Mouse (Mus musculus) forebrain, embryonic 13.5 days (tissue): ENCODE data around the gene Slc26a9. TPM values are rescaled to one million over a fixed set of nuclear protein-coding genes. Genes with fewer than 3 reads are reported as not detected.

Experiments used
- ATAC-seq: fragments of 200-750 bp; cut with Nextera tagmentation; 2 replicates; pipeline ENCODE4 v1.8.0; 2017
- H3K27ac ChIP-seq: fragments of 300-500 bp; sonication (generic); 2 replicates; pipeline ENCODE4 v1.5.1; 2015; ENCODE audit warnings: inconsistent platforms, mild to moderate bottlenecking, moderate library complexity
- H3K27me3 ChIP-seq: fragments of 300-500 bp; sonication (generic); 2 replicates; pipeline ENCODE4 v1.6.1; 2015; ENCODE audit warnings: mild to moderate bottlenecking, inconsistent platforms
- H3K36me3 ChIP-seq: fragments of 300-500 bp; sonication (generic); 2 replicates; pipeline ENCODE4 v1.6.1; 2015; ENCODE audit warnings: mild to moderate bottlenecking, inconsistent platforms; ENCODE audit not compliant: poor library complexity, severe bottlenecking
- H3K4me1 ChIP-seq: fragments of 300-500 bp; sonication (generic); 2 replicates; pipeline ENCODE4 v1.6.1; 2015; ENCODE audit warnings: inconsistent platforms
- H3K4me2 ChIP-seq: fragments of 300-500 bp; sonication (generic); 2 replicates; pipeline ENCODE4 v1.6.1; 2015; ENCODE audit warnings: inconsistent platforms, mild to moderate bottlenecking, moderate library complexity
- H3K4me3 ChIP-seq: fragments of 300-500 bp; sonication (generic); 2 replicates; pipeline ENCODE4 v1.5.1; 2015; ENCODE audit warnings: mild to moderate bottlenecking, inconsistent platforms
- H3K9ac ChIP-seq: fragments of 300-500 bp; sonication (generic); 2 replicates; pipeline ENCODE4 v1.6.1; 2015; ENCODE audit warnings: mild to moderate bottlenecking, inconsistent platforms
- H3K9me3 ChIP-seq: fragments of 300-500 bp; sonication (generic); replicated peaks from 2 replicates; pipeline ENCODE4 v1.6.1; 2016; ENCODE audit warnings: inconsistent platforms
- WGBS: fragments of 180-500 bp; shearing (Covaris S2); methylation state at CpG from one replicate; pipeline ENCODE4 v1.1.7; 2015; 5-methylcytosine and 5-hydroxymethylcytosine counted together
- polyA plus RNA-seq: library from polyadenylated mRNA; unstranded; fragments of >200 nt; fragmentation: Nextera tagmentation; extraction: Ambion mirVana; gene quantifications from 2 replicates; pipeline ENCODE4 v1.2.1, GENCODE M21; 2015

Gene Slc26a9
- polyA plus RNA-seq, 1 experiment from 2014 or later, result 0.05 TPM

DNA sequence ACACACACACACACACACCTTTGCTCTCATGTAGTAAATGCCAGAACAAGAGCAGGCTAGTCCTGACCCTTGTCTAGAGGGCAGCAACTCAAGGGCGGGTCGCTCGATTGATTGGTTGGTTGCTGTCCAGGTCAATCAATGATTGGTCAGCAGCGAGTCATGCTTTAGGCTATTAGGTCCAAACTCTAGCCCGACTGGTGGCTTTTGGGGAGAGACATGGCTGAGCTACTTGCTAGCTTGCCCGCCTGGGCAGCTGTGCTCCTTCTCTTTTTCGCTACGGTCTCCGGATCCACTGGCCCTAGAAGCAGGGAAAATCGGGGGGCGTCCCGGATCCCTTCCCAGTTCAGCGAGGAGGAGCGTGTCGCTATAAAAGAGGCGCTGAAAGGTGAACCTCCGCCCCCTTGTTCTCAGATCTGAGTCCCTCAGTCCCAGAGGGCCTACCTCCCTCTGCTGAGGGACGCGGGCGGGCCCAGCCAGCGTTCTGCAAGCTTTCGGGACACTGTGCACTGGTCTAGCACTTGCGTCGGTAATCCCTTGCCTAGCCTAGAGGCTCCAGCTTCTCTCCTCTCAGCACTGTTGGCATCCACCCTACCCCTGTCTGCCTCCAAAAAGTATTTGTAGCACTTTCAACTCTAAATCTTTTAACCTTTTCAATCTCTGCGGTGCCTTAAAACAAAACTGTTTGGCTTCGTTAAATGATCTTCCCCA, 53.5 kb downstream of the Slc26a9 start, which contains the start of gene Pm20d1:
Gene Pm20d1 (plus strand): TSS at position 180 of the 708 bp plus-strand sequence.
- 0 out of 2 replicates have a peak, but pooled peaks cover 9% of the 10 kb centered on the region for H3K27me3 ChIP-seq
- 6% methylated on average over 26 of the region's 26 CpGs for WGBS
- peak within 1 kb of the TSS; percentile 52 for H3K4me2 ChIP-seq
- no peak within 1 kb of the TSS for H3K9ac ChIP-seq
- no peak for ATAC-seq
- no peaks in the 10 kb centered on the region for H3K36me3 ChIP-seq
- H3K4me1 ChIP-seq, result peaks cover 8% of the 10 kb centered on the region; the same call in 1 of the 2 replicates
- no peak within 1 kb of the TSS for H3K27ac ChIP-seq
- H3K4me3 ChIP-seq, result peak within 1 kb of the TSS; percentile 23
- H3K9me3 ChIP-seq, result no peaks in the 10 kb centered on the region

DNA sequence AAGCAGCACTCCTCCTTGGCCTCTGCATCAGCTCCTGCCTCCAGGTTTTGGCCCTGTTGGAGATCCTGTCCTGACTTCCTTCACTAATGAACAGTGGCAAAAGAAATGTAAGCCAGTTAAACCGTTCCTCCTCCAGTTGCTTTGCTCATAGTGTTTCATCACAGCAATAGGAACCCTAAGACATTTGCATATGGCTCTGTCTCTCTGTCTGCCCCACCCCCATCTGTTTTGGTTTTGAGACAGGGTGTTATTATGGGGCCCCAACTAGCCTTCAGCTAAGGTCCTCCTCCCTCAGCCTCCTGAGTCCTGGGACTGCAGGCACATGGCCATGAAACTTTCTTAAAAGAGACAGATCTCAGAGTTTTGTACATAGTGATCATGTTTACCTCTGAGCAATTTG, 56.2 kb downstream of the Slc26a9 start:
- 0 out of 2 replicates have a peak, but pooled peaks cover 9% of the 10 kb centered on the region for H3K27me3 ChIP-seq

DNA sequence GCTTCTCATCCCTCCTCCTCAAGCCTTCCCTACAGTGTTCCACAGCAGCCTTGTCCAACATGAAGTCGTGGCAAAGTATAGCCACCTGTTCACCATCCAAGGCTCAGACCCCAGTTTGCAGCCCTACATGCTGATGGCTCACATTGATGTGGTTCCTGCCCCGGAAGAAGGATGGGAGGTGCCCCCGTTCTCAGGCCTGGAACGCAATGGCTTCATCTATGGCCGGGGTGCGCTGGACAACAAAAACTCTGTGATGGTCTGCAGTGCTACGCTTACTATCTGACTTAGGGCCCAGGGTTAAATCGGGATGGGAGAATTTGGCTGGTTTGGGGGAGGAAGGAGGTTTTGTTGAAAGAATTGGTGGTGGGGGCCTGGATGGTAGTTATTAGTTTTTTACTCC, 57.2 kb downstream of the Slc26a9 start:
- Histone ChIP-seq H3K27ac (no peak overlapping the region), H3K36me3 (no peaks in the 10 kb centered on the region), H3K9me3 (no peaks in the 10 kb centered on the region), H3K4me2 (no peak overlapping the region), H3K9ac (no peak overlapping the region), H3K4me3 (no peak overlapping the region), H3K27me3 (0 out of 2 replicates have a peak, but pooled peaks cover 9% of the 10 kb centered on the region), H3K4me1 (peaks cover 8% of the 10 kb centered on the region; the same call in 1 of the 2 replicates)
- ATAC-seq, result no peak
- WGBS, result 92% methylated on average over 8 of the region's 8 CpGs

More for the DNA sequence above, 56.2 kb downstream of the Slc26a9 start:
- WGBS, result 63% methylated on average over 1 of the region's 1 CpGs
- no peak for ATAC-seq
- Histone ChIP-seq H3K4me2 (no peak overlapping the region), H3K27ac (no peak overlapping the region), H3K36me3 (no peaks in the 10 kb centered on the region), H3K9ac (no peak overlapping the region), H3K4me3 (no peak overlapping the region), H3K9me3 (no peaks in the 10 kb centered on the region), H3K4me1 (peaks cover 8% of the 10 kb centered on the region; the same call in 1 of the 2 replicates)

DNA sequence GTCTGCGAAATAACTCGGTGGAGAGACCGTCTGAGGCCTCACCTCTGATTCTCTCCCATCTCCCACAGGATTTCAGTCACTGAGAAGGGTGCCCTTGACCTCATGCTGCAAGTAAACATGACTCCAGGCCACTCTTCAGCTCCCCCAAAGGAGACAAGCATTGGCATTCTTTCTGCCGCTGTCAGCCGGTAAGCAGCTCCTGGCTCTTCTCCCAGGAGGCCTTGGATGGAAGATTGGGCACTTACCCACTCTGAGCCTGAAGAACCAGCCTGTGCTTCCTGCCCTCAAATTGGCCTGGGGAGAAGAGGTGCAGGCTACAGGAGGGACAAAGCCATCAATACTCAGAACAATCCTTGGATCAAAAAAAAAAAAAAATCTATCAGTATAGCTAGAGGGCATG, 58.8 kb downstream of the Slc26a9 start:
- no peak overlapping the region for H3K4me2 ChIP-seq
- 87% methylated on average over 5 of the region's 5 CpGs for WGBS
- no peak for ATAC-seq
- H3K9ac ChIP-seq, result no peak overlapping the region
- H3K27me3 ChIP-seq, result 0 out of 2 replicates have a peak, but pooled peaks cover 3% of the 10 kb centered on the region
- H3K36me3 ChIP-seq, result no peaks in the 10 kb centered on the region
- no peaks in the 10 kb centered on the region for H3K9me3 ChIP-seq
- no peak overlapping the region for H3K4me3 ChIP-seq
- peaks cover 1% of the 10 kb centered on the region; the same call in 1 of the 2 replicates for H3K4me1 ChIP-seq
- no peak overlapping the region for H3K27ac ChIP-seq

DNA sequence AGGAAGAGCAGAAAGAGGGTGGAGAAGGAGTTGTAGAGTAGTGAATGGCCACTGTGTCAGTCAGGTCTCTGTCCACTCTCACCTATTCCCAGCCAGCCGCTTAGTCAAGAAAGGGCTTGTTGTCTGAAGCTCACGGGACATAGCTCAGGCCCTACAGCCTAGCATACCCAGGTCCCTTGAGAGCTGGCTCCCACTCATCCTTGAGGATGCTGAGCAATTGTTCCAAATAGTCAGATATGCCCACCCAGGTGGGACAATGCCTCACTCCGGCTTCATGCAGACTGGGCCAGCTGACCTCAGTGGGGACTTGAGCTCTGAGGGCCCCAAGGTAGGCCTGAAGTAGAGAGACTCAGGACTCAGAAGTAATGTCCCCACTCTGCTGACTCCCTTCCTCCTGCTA, 60.3 kb downstream of the Slc26a9 start:
- no peak for ATAC-seq
- H3K27me3 ChIP-seq, result no peaks in the 10 kb centered on the region
- H3K4me1 ChIP-seq, result no peaks in the 10 kb centered on the region
- H3K9ac ChIP-seq, result no peak overlapping the region
- H3K4me3 ChIP-seq, result no peak overlapping the region
- no peaks in the 10 kb centered on the region for H3K9me3 ChIP-seq
- H3K4me2 ChIP-seq, result no peak overlapping the region
- H3K27ac ChIP-seq, result no peak overlapping the region
- WGBS, result 100% methylated on average over 3 of the region's 3 CpGs
- no peaks in the 10 kb centered on the region for H3K36me3 ChIP-seq

DNA sequence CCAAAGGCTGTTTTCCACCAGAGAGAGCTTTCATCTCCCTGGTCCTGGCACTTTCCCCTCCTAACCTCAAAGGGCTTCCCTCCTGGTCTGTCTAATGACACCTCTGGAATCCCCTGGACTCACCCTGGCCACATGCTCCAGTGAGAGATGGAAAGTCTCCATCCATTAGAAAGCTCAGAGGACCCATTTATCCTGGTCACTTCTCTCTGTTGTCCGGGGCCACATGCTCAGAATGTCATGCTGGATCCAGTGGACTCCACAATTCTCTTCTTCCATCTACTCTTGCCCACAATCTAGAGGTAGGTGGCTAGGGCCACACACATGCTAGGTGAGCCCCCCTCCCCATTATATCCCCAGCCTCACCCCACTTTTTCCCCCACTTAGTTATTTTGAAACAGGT, 65.2 kb downstream of the Slc26a9 start:
- H3K4me2 ChIP-seq, result no peak overlapping the region
- 73% methylated on average over 1 of the region's 1 CpGs for whole genome bisulfite sequencing
- no peaks in the 10 kb centered on the region for H3K9me3 ChIP-seq
- no peak overlapping the region for H3K9ac ChIP-seq
- H3K36me3 ChIP-seq, result no peaks in the 10 kb centered on the region
- H3K27ac ChIP-seq, result no peak overlapping the region
- H3K4me3 ChIP-seq, result no peak overlapping the region
- no peak for ATAC-seq
- H3K27me3 ChIP-seq, result no peaks in the 10 kb centered on the region
- no peaks in the 10 kb centered on the region for H3K4me1 ChIP-seq

DNA sequence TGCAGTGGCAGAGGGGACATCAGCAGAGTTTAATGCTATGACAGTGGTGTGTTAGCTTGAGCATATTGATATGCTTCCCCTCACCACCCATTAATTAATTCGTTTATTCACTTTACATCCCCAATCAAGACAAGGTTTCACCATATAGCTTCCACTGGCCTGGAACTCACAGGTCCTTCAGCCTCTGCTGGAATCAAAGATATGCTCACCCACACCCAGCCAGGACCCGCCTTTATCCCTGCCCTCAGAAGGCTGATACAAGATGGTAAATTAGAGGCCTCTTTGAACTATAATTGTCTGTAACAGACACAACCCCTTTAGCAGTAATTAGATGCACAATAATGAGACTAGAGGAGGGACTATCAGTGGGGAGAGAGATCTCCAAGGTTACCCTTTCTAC, 65.8 kb downstream of the Slc26a9 start:
- Histone ChIP-seq H3K9me3 (no peaks in the 10 kb centered on the region), H3K9ac (no peak overlapping the region), H3K4me2 (no peak overlapping the region), H3K4me3 (no peak overlapping the region), H3K27ac (no peak overlapping the region), H3K4me1 (no peaks in the 10 kb centered on the region), H3K27me3 (no peaks in the 10 kb centered on the region), H3K36me3 (no peaks in the 10 kb centered on the region)
- 60% methylated on average over 2 of the region's 2 CpGs for WGBS
- ATAC-seq, result no peak

DNA sequence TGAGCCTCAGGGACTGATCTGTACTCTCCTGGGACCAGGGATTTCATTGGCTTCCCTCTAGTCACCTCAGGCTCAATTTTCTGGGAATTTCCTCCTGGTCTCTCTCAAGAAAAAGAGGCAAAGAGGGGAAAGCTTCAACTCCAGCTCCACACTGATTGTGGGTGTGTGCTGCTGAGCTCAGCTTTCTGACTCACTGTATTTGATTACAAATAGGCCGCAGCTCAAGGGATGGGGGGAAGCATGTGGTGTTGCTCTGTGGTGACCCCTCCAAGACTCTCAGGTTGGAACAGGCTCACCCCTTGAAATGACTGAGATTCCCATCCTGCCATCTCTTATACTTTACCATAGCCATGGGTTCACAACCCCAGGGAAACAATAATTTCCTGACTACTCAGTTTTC, 67.6 kb downstream of the Slc26a9 start:
- Histone ChIP-seq H3K27ac (no peak overlapping the region), H3K9ac (no peak overlapping the region), H3K36me3 (no peaks in the 10 kb centered on the region), H3K4me3 (no peak overlapping the region), H3K27me3 (no peaks in the 10 kb centered on the region), H3K4me2 (no peak overlapping the region), H3K4me1 (no peaks in the 10 kb centered on the region), H3K9me3 (no peaks in the 10 kb centered on the region)
- ATAC-seq, result no peak
- 86% methylated on average over 1 of the region's 1 CpGs for WGBS

DNA sequence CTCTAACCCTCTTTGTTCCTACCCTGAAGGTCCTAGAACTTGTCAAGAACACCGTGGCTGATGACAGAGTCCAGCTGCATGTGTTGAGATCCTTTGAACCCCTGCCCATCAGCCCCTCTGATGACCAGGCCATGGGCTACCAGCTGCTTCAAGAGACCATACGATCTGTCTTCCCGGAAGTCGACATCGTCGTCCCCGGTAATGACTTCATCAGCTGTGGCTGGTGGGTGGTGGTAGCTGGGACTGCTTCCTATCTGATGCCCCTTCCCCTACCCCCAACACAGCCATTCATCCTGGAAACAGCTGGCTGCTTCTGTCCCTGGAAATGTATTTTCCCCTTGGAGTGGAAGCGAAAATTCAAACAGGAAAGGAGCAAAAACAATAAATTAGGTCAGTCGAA, 68.2 kb downstream of the Slc26a9 start:
- no peaks in the 10 kb centered on the region for H3K27me3 ChIP-seq
- H3K27ac ChIP-seq, result no peak overlapping the region
- no peak overlapping the region for H3K4me2 ChIP-seq
- H3K9ac ChIP-seq, result no peak overlapping the region
- H3K9me3 ChIP-seq, result no peaks in the 10 kb centered on the region
- no peaks in the 10 kb centered on the region for H3K36me3 ChIP-seq
- WGBS, result 89% methylated on average over 9 of the region's 9 CpGs
- H3K4me3 ChIP-seq, result no peak overlapping the region
- H3K4me1 ChIP-seq, result no peaks in the 10 kb centered on the region
- no peak for ATAC-seq

DNA sequence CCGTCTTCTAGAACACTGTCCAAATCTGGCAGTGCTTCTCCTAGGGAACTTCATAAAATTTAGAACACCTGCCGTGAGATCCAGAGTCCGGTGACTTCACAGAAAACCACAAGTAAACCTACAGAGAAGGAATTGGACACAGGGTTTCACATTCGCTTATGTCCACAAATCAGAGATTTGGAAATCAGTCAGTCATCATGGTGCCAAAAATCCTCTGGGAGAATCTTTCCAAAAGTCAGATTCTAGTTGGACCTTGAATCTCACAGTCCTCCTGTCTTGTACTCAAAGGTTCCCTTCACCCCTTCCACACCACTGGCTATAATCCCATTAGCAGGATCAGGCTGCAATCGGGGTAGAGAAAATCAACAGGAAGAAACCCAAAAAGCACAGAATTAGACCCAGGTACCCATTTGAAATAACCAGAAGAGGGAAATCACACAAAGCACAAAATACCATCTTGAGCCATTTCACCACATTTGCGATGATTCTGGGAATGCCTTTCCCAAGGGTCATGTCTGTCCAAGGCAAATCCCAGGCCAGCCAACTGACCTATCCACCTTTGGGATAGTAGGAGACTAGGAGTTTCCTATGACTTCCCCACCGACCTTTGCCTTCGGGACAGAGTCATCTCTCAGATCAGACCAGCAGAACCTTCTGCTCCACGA, 68.9 kb downstream of the Slc26a9 start:
- Histone ChIP-seq H3K9me3 (no peaks in the 10 kb centered on the region), H3K27ac (no peak overlapping the region), H3K36me3 (no peaks in the 10 kb centered on the region), H3K4me1 (no peaks in the 10 kb centered on the region), H3K27me3 (no peaks in the 10 kb centered on the region), H3K4me3 (no peak overlapping the region), H3K9ac (no peak overlapping the region), H3K4me2 (no peak overlapping the region)
- 81% methylated on average over 9 of the region's 9 CpGs for WGBS
- ATAC-seq, result no peak

DNA sequence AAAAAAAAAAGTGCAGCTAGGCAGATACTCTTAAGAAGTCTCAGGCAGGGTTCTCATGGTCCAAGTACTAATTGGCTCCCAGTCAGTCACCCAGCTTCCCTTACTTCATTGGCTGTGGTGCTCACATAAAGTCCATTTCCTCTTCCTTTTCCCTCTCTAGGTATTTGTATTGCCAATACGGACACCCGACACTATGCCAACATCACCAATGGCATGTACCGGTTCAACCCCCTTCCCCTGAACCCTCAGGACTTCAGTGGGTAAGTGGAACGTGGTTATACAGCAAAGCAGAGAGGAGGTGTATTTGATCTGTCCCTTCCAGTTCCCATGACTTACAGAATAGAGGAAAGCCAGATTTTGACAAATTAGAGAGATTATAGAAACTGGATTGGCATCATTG, 69.9 kb downstream of the Slc26a9 start:
- Histone ChIP-seq H3K27ac (no peak overlapping the region), H3K4me3 (no peak overlapping the region), H3K27me3 (no peaks in the 10 kb centered on the region), H3K9ac (no peak overlapping the region), H3K4me1 (no peaks in the 10 kb centered on the region), H3K4me2 (no peak overlapping the region), H3K9me3 (no peaks in the 10 kb centered on the region), H3K36me3 (no peaks in the 10 kb centered on the region)
- WGBS, result 91% methylated on average over 4 of the region's 4 CpGs
- ATAC-seq, result no peak

DNA sequence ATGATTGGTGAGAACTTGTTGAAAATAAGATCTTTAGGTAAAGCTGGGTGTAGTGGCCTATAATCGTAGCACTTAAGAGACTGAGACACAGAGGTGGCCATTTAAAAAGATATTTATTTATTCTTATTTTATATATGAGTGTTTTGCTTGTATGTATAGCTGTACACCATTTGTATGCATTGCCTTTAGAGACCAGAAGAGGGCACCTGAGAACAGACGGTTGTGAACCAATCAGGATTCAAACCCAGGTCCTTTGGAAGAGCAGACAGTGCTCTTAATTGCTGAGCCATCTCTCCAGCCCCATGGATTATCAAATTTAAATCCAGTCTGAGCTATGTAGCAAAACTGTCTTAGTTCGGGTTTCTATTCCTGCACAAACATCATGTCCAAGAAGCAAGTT, 70.4 kb downstream of the Slc26a9 start:
- H3K27ac ChIP-seq, result no peak overlapping the region
- H3K4me3 ChIP-seq, result no peak overlapping the region
- 89% methylated on average over 3 of the region's 3 CpGs for WGBS
- no peaks in the 10 kb centered on the region for H3K4me1 ChIP-seq
- H3K9me3 ChIP-seq, result 0 out of 2 replicates have a peak, but pooled peaks cover 2% of the 10 kb centered on the region
- H3K9ac ChIP-seq, result no peak overlapping the region
- no peak for ATAC-seq
- no peak overlapping the region for H3K4me2 ChIP-seq
- H3K27me3 ChIP-seq, result no peaks in the 10 kb centered on the region
- H3K36me3 ChIP-seq, result no peaks in the 10 kb centered on the region
